Mouse (Mus musculus): ENCODE data around the gene Arhgap4. TPM values are rescaled to one million over a fixed set of nuclear protein-coding genes. Genes with fewer than 3 reads are reported as not detected.

The Arhgap4 gene
- polyA plus RNA-seq, 1 experiment from 2014 or later, result 3.0 TPM

GRCm38 (mm10) chrX:73871956-73872355 lies 49.7 kb downstream of the Arhgap4 start:
- WGBS, result 64% methylated on average over 1 of the region's 1 CpGs
- Histone ChIP-seq H3K4me3 (ENCODE audit: low read depth, low read length) (no peak overlapping the region), H3K27ac (ENCODE audit: low read length) (peak overlapping the region; percentile 17; the same call in 1 of the 2 replicates), H3K36me3 (ENCODE audit: control insufficient read depth, insufficient read depth, low read length) (no peaks in the 10 kb centered on the region), H3K9ac (ENCODE audit: low read depth, low read length) (no peak overlapping the region), H3K27me3 (ENCODE audit: control insufficient read depth, insufficient read depth, low read depth, low read length) (no peaks in the 10 kb centered on the region), H3K9me3 (replicated peaks; ENCODE audit: control insufficient read depth, low read length, poor library complexity, severe bottlenecking) (no peaks in the 10 kb centered on the region), H3K4me1 (ENCODE audit: control insufficient read depth, insufficient read depth, low read length) (peaks cover 26% of the 10 kb centered on the region), H3K4me2 (ENCODE audit: low read length) (no peak overlapping the region)
- no peak for ATAC-seq

- H3K9me3 ChIP-seq (replicated peaks; ENCODE audit: control insufficient read depth, low read length, poor library complexity, severe bottlenecking), result no peaks in the 10 kb centered on the region
- no peak overlapping the region for H3K4me3 ChIP-seq (ENCODE audit: low read depth, low read length)
- H3K9ac ChIP-seq (ENCODE audit: low read depth, low read length), result no peak overlapping the region
- H3K27me3 ChIP-seq (ENCODE audit: control insufficient read depth, insufficient read depth, low read depth, low read length), result no peaks in the 10 kb centered on the region
- no peak overlapping the region for H3K4me2 ChIP-seq (ENCODE audit: low read length)
- H3K27ac ChIP-seq (ENCODE audit: low read length), result no peak overlapping the region
- peaks cover 21% of the 10 kb centered on the region for H3K4me1 ChIP-seq (ENCODE audit: control insufficient read depth, insufficient read depth, low read length)
- no peak; the same call in 1 of the 2 replicates for ATAC-seq
- H3K36me3 ChIP-seq (ENCODE audit: control insufficient read depth, insufficient read depth, low read length), result no peaks in the 10 kb centered on the region
Measured at GRCm38 (mm10) chrX:73871474-73871873, 50.2 kb downstream of the Arhgap4 start.

DNA sequence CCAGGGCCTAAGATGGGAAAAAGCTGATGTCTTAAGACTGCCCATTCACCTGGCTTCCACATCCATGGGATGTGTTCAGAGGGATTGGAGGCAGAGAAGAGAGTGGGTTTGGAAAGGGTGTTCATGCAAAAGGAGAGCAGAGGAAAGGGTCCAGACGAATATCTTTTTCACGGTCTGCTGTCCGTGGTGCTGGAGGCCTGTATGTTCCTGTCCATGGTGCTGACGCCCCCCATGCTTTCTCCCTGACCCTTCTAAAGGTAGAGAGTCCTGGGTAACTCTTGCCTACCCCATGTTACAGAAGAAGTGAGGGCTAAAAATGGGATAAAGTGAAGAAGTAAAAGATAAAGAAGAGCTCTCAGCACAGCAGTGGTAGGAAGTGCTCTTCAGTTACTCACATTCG lies 52.3 kb downstream of the Arhgap4 start:
- ATAC-seq, result no peak
- no peak overlapping the region for H3K9ac ChIP-seq (ENCODE audit: low read depth, low read length)
- H3K4me1 ChIP-seq (ENCODE audit: control insufficient read depth, insufficient read depth, low read length), result peaks cover 25% of the 10 kb centered on the region
- WGBS, result 23% methylated on average over 5 of the region's 5 CpGs
- no peaks in the 10 kb centered on the region for H3K27me3 ChIP-seq (ENCODE audit: control insufficient read depth, insufficient read depth, low read depth, low read length)
- H3K9me3 ChIP-seq (replicated peaks; ENCODE audit: control insufficient read depth, low read length, poor library complexity, severe bottlenecking), result no peaks in the 10 kb centered on the region
- no peak overlapping the region for H3K27ac ChIP-seq (ENCODE audit: low read length)
- H3K4me2 ChIP-seq (ENCODE audit: low read length), result no peak overlapping the region
- H3K4me3 ChIP-seq (ENCODE audit: low read depth, low read length), result no peak overlapping the region
- no peaks in the 10 kb centered on the region for H3K36me3 ChIP-seq (ENCODE audit: control insufficient read depth, insufficient read depth, low read length)

- Histone ChIP-seq H3K4me1 (ENCODE audit: control insufficient read depth, insufficient read depth, low read length) (peaks cover 25% of the 10 kb centered on the region), H3K36me3 (ENCODE audit: control insufficient read depth, insufficient read depth, low read length) (peaks cover 3% of the 10 kb centered on the region; the same call in 1 of the 2 replicates), H3K4me2 (ENCODE audit: low read length) (no peak overlapping the region), H3K9ac (ENCODE audit: low read depth, low read length) (no peak overlapping the region), H3K4me3 (ENCODE audit: low read depth, low read length) (no peak overlapping the region), H3K9me3 (replicated peaks; ENCODE audit: control insufficient read depth, low read length, poor library complexity, severe bottlenecking) (no peaks in the 10 kb centered on the region), H3K27ac (ENCODE audit: low read length) (peak overlapping the region; percentile 65; the same call in 1 of the 2 replicates), H3K27me3 (ENCODE audit: control insufficient read depth, insufficient read depth, low read depth, low read length) (no peaks in the 10 kb centered on the region)
- no peak for ATAC-seq
- WGBS, result 76% methylated on average over 1 of the region's 1 CpGs
Measured at GRCm38 (mm10) chrX:73867852-73868251, 53.8 kb downstream of the Arhgap4 start.

- 20% methylated on average over 3 of the region's 3 CpGs for WGBS
- ATAC-seq, result no peak; the same call in 1 of the 2 replicates
- Histone ChIP-seq H3K4me1 (ENCODE audit: control insufficient read depth, insufficient read depth, low read length) (peaks cover 25% of the 10 kb centered on the region), H3K27ac (ENCODE audit: low read length) (peak overlapping the region; percentile 65), H3K4me3 (ENCODE audit: low read depth, low read length) (no peak overlapping the region), H3K9ac (ENCODE audit: low read depth, low read length) (no peak overlapping the region), H3K9me3 (replicated peaks; ENCODE audit: control insufficient read depth, low read length, poor library complexity, severe bottlenecking) (no peaks in the 10 kb centered on the region), H3K36me3 (ENCODE audit: control insufficient read depth, insufficient read depth, low read length) (peaks cover 3% of the 10 kb centered on the region; the same call in 1 of the 2 replicates), H3K27me3 (ENCODE audit: control insufficient read depth, insufficient read depth, low read depth, low read length) (no peaks in the 10 kb centered on the region), H3K4me2 (ENCODE audit: low read length) (no peak overlapping the region)
Measured at GRCm38 (mm10) chrX:73867256-73867655, 54.4 kb downstream of the Arhgap4 start.

- H3K9ac ChIP-seq (ENCODE audit: low read depth, low read length), result no peak overlapping the region
- peaks cover 18% of the 10 kb centered on the region for H3K4me1 ChIP-seq (ENCODE audit: control insufficient read depth, insufficient read depth, low read length)
- H3K4me2 ChIP-seq (ENCODE audit: low read length), result no peak overlapping the region
- peak overlapping the region; percentile 50; the same call in 1 of the 2 replicates for H3K27ac ChIP-seq (ENCODE audit: low read length)
- no peaks in the 10 kb centered on the region for H3K27me3 ChIP-seq (ENCODE audit: control insufficient read depth, insufficient read depth, low read depth, low read length)
- 42% methylated on average over 3 of the region's 3 CpGs for WGBS
- no peak overlapping the region for H3K4me3 ChIP-seq (ENCODE audit: low read depth, low read length)
- no peaks in the 10 kb centered on the region for H3K9me3 ChIP-seq (replicated peaks; ENCODE audit: control insufficient read depth, low read length, poor library complexity, severe bottlenecking)
- peaks cover 8% of the 10 kb centered on the region for H3K36me3 ChIP-seq (ENCODE audit: control insufficient read depth, insufficient read depth, low read length)
- ATAC-seq, result peak; percentile 63
Measured at GRCm38 (mm10) chrX:73864692-73865091, 57.0 kb downstream of the Arhgap4 start.

GRCm38 (mm10) chrX:73855087-73855408 lies 66.6 kb downstream of the Arhgap4 start:
- ATAC-seq, result no peak
- no peak overlapping the region for H3K27ac ChIP-seq (ENCODE audit: low read length)
- H3K4me3 ChIP-seq (ENCODE audit: low read depth, low read length), result no peak overlapping the region
- 87% methylated on average over 3 of the region's 3 CpGs for WGBS
- H3K27me3 ChIP-seq (ENCODE audit: control insufficient read depth, insufficient read depth, low read depth, low read length), result no peaks in the 10 kb centered on the region
- no peak overlapping the region for H3K4me2 ChIP-seq (ENCODE audit: low read length)
- no peak overlapping the region for H3K9ac ChIP-seq (ENCODE audit: low read depth, low read length)
- H3K9me3 ChIP-seq (replicated peaks; ENCODE audit: control insufficient read depth, low read length, poor library complexity, severe bottlenecking), result no peaks in the 10 kb centered on the region
- H3K36me3 ChIP-seq (ENCODE audit: control insufficient read depth, insufficient read depth, low read length), result peaks cover 18% of the 10 kb centered on the region
- no peaks in the 10 kb centered on the region for H3K4me1 ChIP-seq (ENCODE audit: control insufficient read depth, insufficient read depth, low read length)

- no peak overlapping the region for H3K9ac ChIP-seq (ENCODE audit: low read depth, low read length)
- no peaks in the 10 kb centered on the region for H3K9me3 ChIP-seq (replicated peaks; ENCODE audit: control insufficient read depth, low read length, poor library complexity, severe bottlenecking)
- no peak overlapping the region for H3K27ac ChIP-seq (ENCODE audit: low read length)
- no peak overlapping the region for H3K4me2 ChIP-seq (ENCODE audit: low read length)
- whole genome bisulfite sequencing, result 81% methylated on average over 9 of the region's 9 CpGs
- H3K36me3 ChIP-seq (ENCODE audit: control insufficient read depth, insufficient read depth, low read length), result peaks cover 12% of the 10 kb centered on the region
- H3K27me3 ChIP-seq (ENCODE audit: control insufficient read depth, insufficient read depth, low read depth, low read length), result no peaks in the 10 kb centered on the region
- H3K4me3 ChIP-seq (ENCODE audit: low read depth, low read length), result no peak overlapping the region
- no peaks in the 10 kb centered on the region for H3K4me1 ChIP-seq (ENCODE audit: control insufficient read depth, insufficient read depth, low read length)
- no peak for ATAC-seq
Measured at GRCm38 (mm10) chrX:73854326-73855086, 67.2 kb downstream of the Arhgap4 start.
